Comparison of ENCODE assay signal across 19 mouse cellular contexts in genomic region chr12:108830358-108830757, GRCm38 (mm10). TPM values are rescaled to one million over a fixed set of nuclear protein-coding genes. Genes with fewer than 3 reads are reported as not detected.
DNase-seq lines count a peak whose midpoint lies in the region; ATAC-seq and TF ChIP-seq lines count a peak whose summit lies in the region.
"Had no signal": no experiment of that assay in that cellular context is flagged by ENCODE, and none has a peak within 500 bp of the region (broad histone marks: within the 10 kb centered on the region; RNA-seq: fewer than 3 reads in every experiment).

No protein-coding gene starts in this region.

- no peaks in the 10 kb centered on the region for H3K9me3 ChIP-seq in forebrain, embryonic 11.5 days (ENCODE audit: control insufficient read depth, low read length)
- no peaks in the 10 kb centered on the region for H3K9me3 ChIP-seq in forebrain, embryonic 12.5 days
- H3K9me3 ChIP-seq: embryonic facial prominence, embryonic 10.5 days; embryonic facial prominence, embryonic 12.5 days had no signal

- no peak for TF ChIP-seq POLR2A in testis, adult 2 months (IDR thresholded peaks at IDR 0.05; ENCODE audit: control insufficient read depth, low read depth, low read length)

- no peaks in the 10 kb centered on the region for H3K27me3 ChIP-seq in forebrain, embryonic 11.5 days (ENCODE audit: control insufficient read depth, insufficient read depth, low read length)
- peaks cover 12% of the 10 kb centered on the region; the same call in 1 of the 2 replicates for H3K27me3 ChIP-seq in forebrain, embryonic 12.5 days
- no peaks in the 10 kb centered on the region for H3K27me3 ChIP-seq in testis, adult 2 months (ENCODE audit: control insufficient read depth, insufficient read depth, low read length)
- H3K27me3 ChIP-seq: CH12.LX; embryonic facial prominence, embryonic 12.5 days; Patski had no signal

- no peak overlapping the region for H3K27ac ChIP-seq in forebrain, embryonic 11.5 days (ENCODE audit: low read depth, low read length)
- no peak overlapping the region for H3K27ac ChIP-seq in forebrain, embryonic 12.5 days
- peak overlapping the region; percentile 57; the same call in 1 of the 2 replicates for H3K27ac ChIP-seq in gastrocnemius, adult 2 months
- no peak overlapping the region for H3K27ac ChIP-seq in testis, adult 2 months (ENCODE audit: control insufficient read depth, insufficient read depth, low read depth, low read length)
- H3K27ac ChIP-seq: embryonic facial prominence, embryonic 10.5 days; embryonic facial prominence, embryonic 12.5 days had no signal

- TF ChIP-seq CTCF in gastrocnemius, adult 2 months (IDR thresholded peaks at IDR 0.05): no peak
- no peak for TF ChIP-seq CTCF in testis, adult 2 months (IDR thresholded peaks at IDR 0.05; ENCODE audit: control insufficient read depth, insufficient read depth, insufficient replicate concordance, low read depth, low read length)

- H3K36me3 ChIP-seq in forebrain, embryonic 11.5 days (ENCODE audit: control insufficient read depth, insufficient read depth, low read length): no peaks in the 10 kb centered on the region; the same call in 1 of the 2 replicates
- H3K36me3 ChIP-seq in forebrain, embryonic 12.5 days (replicated peaks): peaks cover 24% of the 10 kb centered on the region
- no peaks in the 10 kb centered on the region for H3K36me3 ChIP-seq in testis, adult 2 months (ENCODE audit: control insufficient read depth, insufficient read depth, low read length)

- intact Hi-C loops in gastrocnemius, adult 2 months (cut with DNase I): no loop called here

- H3K4me1 ChIP-seq in forebrain, embryonic 11.5 days (replicated peaks; ENCODE audit: control insufficient read depth, insufficient read depth, low read length): peaks cover 4% of the 10 kb centered on the region; the same call in 1 of the 2 replicates
- peaks cover 23% of the 10 kb centered on the region for H3K4me1 ChIP-seq in forebrain, embryonic 12.5 days
- peaks cover 16% of the 10 kb centered on the region for H3K4me1 ChIP-seq in testis, adult 2 months (ENCODE audit: control insufficient read depth, insufficient read depth, low read length)

- 89% methylated on average over 6 of the region's 6 CpGs for WGBS in forebrain, embryonic 11.5 days
- WGBS in forebrain, embryonic 12.5 days: 82% methylated on average over 6 of the region's 6 CpGs

- H3K4me2 ChIP-seq in forebrain, embryonic 11.5 days (ENCODE audit: low read depth, low read length, severe bottlenecking): no peak overlapping the region
- no peak overlapping the region for H3K4me2 ChIP-seq in forebrain, embryonic 12.5 days
- H3K4me2 ChIP-seq: embryonic facial prominence, embryonic 12.5 days had no signal

- no peak overlapping the region for H3K4me3 ChIP-seq in forebrain, embryonic 11.5 days (ENCODE audit: low read depth, low read length)
- no peak overlapping the region for H3K4me3 ChIP-seq in forebrain, embryonic 12.5 days (replicated peaks)
- no peak overlapping the region for H3K4me3 ChIP-seq in gastrocnemius, adult 2 months
- peak overlapping the region; percentile 80 for H3K4me3 ChIP-seq in testis, adult 2 months (ENCODE audit: control insufficient read depth, low read depth, low read length)
- H3K4me3 ChIP-seq: embryonic facial prominence, embryonic 10.5 days; embryonic facial prominence, embryonic 12.5 days had no signal

- DNase-seq in forebrain, embryonic 11.5 days (ENCODE audit: low spot score): peak; percentile 38
- DNase-seq in gastrocnemius, adult 2 months: no peak
- DNase-seq in gastrocnemius, postnatal 10 days: no peak
- DNase-seq in lung, postnatal 10 days: peak; percentile 51
- DNase-seq in lung, postnatal 25 days (ENCODE audit: low spot score): no peak
- no peak for DNase-seq in testis, postnatal 10 days (ENCODE audit: low spot score)
- DNase-seq: B cell, adult 2 months; cerebellum, adult 2 months; cerebellum, postnatal 10 days had no signal

- H3K9ac ChIP-seq in forebrain, embryonic 11.5 days (ENCODE audit: low read length): no peak overlapping the region
- H3K9ac ChIP-seq in forebrain, embryonic 12.5 days: no peak overlapping the region
- H3K9ac ChIP-seq: embryonic facial prominence, embryonic 12.5 days had no signal

- ATAC-seq in forebrain, embryonic 11.5 days (replicated peaks; ENCODE audit: low FRiP score): no peak
- ATAC-seq in forebrain, embryonic 12.5 days (ENCODE audit: low FRiP score): no peak
- ATAC-seq: activated CD4-positive, CD25-positive, alpha-beta regulatory T cell, adult 4 months; CD4-positive, CD25-positive, alpha-beta regulatory T cell, adult 4 months; forebrain, embryonic 14.5 days; forebrain, embryonic 16.5 days; Patski had no signal

RNA-seq across cellular contexts. Expression of gene Slc25a29, which starts 5.3 kb away (rescaled TPM):
- 13.8 and 14.6 TPM in 2 replicates for polyA plus RNA-seq in forebrain, embryonic 11.5 days (2014; fragmentation: Nextera tagmentation; extraction: Ambion mirVana)
- 15.8 and 17.0 TPM in 2 replicates for polyA plus RNA-seq in forebrain, embryonic 12.5 days (2016; fragmentation: Nextera tagmentation; extraction: Ambion mirVana)
- 10 to 100 TPM; 11.9 to 12.1 TPM for total RNA-seq in gastrocnemius, adult 2 months (2021)
- total RNA-seq in gastrocnemius, postnatal 10 days (2021): 1 to 10 TPM; 4.6 to 4.7 TPM
- polyA plus RNA-seq in testis, adult 2 months (2012; rRNA removed): 2.8 and 4.4 TPM in 2 replicates

RNA-seq across cellular contexts. Expression of gene Slc25a47, which starts 5.5 kb away (rescaled TPM):
- polyA plus RNA-seq in forebrain, embryonic 11.5 days (2014; fragmentation: Nextera tagmentation; extraction: Ambion mirVana): 10.0 and 12.2 TPM in 2 replicates
- polyA plus RNA-seq in forebrain, embryonic 12.5 days (2016; fragmentation: Nextera tagmentation; extraction: Ambion mirVana): 11.3 and 11.7 TPM in 2 replicates
- total RNA-seq in gastrocnemius, adult 2 months (2021): 1 to 10 TPM; 7.7 to 8.8 TPM
- 1 to 10 TPM; 5.2 to 9.1 TPM for total RNA-seq in gastrocnemius, postnatal 10 days (2021)
- 6.8 and 7.8 TPM in 2 replicates for polyA plus RNA-seq in testis, adult 2 months (2012; rRNA removed)

RNA-seq across cellular contexts. Expression of gene Yy1, which starts 37.6 kb away (rescaled TPM):
- 20.8 and 22.1 TPM in 2 replicates for polyA plus RNA-seq in forebrain, embryonic 11.5 days (2014; fragmentation: Nextera tagmentation; extraction: Ambion mirVana)
- polyA plus RNA-seq in forebrain, embryonic 12.5 days (2016; fragmentation: Nextera tagmentation; extraction: Ambion mirVana): 19.5 and 21.5 TPM in 2 replicates
- 10 to 100 TPM; 33.4 to 35.6 TPM for total RNA-seq in gastrocnemius, adult 2 months (2021)
- 10 to 100 TPM; 25.0 to 35.5 TPM for total RNA-seq in gastrocnemius, postnatal 10 days (2021)
- polyA plus RNA-seq in testis, adult 2 months (2012; rRNA removed): 6.9 and 7.8 TPM in 2 replicates

Comparison
In these comparisons a context has a peak if more than half of its experiments do, and no peak if none do; other contexts are left out.
1. DNase-seq: peak in forebrain, embryonic 11.5 days (single experiment) and lung, postnatal 10 days (single experiment); none in gastrocnemius, adult 2 months (single experiment), gastrocnemius, postnatal 10 days (single experiment), lung, postnatal 25 days (single experiment) and testis, postnatal 10 days (single experiment).